Mouse (Mus musculus): Measurements from ENCODE around the gene Fam189a2.

DNA sequence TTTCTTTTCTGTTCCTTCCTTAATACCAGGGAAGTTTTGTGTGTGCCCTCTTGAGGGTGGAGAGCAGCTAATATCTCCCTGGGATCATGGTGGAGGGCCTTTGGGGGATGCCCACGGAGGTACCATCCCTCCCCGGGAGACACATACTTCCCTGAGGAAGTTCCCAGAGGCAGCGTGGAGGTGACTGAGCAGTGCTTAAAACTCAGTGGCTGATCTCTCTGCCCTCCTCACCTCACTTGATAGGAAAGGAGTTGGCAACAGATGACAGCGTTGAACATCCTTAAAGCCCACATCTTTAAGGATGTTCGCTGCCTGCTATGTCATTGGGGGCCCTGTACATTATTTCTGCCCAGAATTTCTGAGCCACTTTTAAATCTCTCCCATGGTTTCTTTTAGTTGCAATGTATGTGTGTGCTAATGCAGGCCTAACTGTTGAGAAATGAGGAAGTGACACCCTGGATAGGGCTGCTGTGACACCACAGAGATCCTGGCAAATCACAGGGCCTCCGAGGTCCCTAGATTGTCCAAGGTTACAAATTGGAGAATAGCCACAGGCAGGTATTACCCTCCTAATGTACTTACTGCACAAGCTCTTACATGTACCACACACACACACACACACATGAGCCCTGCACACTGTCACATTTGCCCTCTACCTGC lies 84.7 kb downstream of the Fam189a2 start:
- TF ChIP-seq CTCF (IDR thresholded peaks at IDR 0.05; ENCODE audit: low read depth) = no peak
- no peak for TF ChIP-seq EP300 (IDR thresholded peaks at IDR 0.05; ENCODE audit: low read depth)

Measured in heart, postnatal 0 days (tissue).